Mouse (Mus musculus): ENCODE data around the gene Tubb5.

- TF ChIP-seq CTCF (conservative IDR thresholded peaks at IDR 0.05; ENCODE audit: insufficient read depth, insufficient read length, low read depth, low read length) (no peak), POLR2A (IDR thresholded peaks at IDR 0.05; ENCODE audit: low read depth, low read length) (no peak)
Observed at GRCm38 (mm10) chr17:35820111-35820510, 18.0 kb downstream of the Tubb5 start.
